Mouse (Mus musculus): Measurements from ENCODE around the gene Acsm2.

The Acsm2 gene

DNA sequence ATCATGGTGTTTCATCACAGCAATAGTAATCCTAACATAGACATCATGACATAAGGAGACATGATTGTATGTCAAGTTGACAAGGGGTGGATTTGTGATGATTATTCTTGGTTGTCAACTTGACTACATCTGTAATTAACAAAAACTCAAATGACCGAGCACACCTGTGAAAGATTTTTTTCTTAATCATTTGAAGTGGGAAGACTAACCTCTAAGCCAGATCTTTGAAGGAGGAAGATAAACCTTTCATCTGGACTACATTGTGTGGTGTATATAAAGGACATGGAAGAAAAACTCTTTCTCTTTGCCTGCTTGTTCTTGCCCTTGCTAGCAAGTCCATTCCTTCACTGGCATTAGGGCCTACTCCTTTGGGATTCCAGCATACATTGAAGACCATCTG, at the start of gene Acsm2:
Gene Acsm2, plus strand, starts transcription at position 301 of the 400 bp plus-strand sequence.
- in situ Hi-C loops (cut with MboI, MseI): no loop called here

DNA sequence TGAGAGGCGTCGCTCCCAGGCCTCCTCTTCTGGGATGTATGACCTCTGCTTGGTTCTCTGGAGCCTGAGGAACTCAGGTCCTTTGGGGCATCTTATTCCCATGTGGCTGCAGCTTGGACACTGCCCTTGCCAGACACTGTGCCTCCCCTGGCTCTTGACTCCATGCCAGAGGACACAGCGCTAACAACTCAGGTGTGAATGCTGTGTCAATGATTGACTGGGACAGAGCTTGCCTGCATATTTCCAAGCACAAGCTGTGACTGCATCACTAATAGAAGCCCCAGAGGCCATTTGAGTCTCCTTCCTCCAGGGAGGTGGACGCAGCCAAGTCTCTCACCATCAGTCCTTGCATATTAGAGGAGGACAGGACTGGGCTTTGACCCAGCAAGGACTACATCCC, 43.0 kb upstream of the Acsm2 start:
- in situ Hi-C loops (cut with MboI, MseI): loop anchor here (5.0 kb wide), 1 partner anchor 499 kb away; no protein-coding TSS in a partner anchor

DNA sequence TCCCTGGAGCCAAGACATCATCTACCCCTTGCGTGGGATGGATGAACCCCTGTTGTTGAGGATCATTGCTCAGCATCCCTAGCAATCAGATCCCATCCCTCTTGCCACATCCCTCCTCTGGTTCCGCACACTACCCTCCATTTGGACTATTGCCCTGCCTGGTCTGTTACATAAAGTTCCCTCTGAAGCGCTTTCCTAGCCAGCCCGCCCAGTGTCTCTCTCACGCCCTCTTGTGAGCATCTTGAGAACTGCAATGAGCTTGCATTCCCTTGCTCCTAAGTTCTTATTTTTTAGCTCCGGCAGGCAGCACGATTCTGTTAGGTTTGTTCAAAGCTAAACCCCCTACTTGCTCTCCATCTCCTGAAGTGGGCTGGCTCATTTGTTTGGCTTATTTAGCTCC, 41.1 kb upstream of the Acsm2 start:
- in situ Hi-C loops (cut with MboI, MseI): loop anchor here (5.0 kb wide), 1 partner anchor 501 kb away; no protein-coding TSS in a partner anchor

DNA sequence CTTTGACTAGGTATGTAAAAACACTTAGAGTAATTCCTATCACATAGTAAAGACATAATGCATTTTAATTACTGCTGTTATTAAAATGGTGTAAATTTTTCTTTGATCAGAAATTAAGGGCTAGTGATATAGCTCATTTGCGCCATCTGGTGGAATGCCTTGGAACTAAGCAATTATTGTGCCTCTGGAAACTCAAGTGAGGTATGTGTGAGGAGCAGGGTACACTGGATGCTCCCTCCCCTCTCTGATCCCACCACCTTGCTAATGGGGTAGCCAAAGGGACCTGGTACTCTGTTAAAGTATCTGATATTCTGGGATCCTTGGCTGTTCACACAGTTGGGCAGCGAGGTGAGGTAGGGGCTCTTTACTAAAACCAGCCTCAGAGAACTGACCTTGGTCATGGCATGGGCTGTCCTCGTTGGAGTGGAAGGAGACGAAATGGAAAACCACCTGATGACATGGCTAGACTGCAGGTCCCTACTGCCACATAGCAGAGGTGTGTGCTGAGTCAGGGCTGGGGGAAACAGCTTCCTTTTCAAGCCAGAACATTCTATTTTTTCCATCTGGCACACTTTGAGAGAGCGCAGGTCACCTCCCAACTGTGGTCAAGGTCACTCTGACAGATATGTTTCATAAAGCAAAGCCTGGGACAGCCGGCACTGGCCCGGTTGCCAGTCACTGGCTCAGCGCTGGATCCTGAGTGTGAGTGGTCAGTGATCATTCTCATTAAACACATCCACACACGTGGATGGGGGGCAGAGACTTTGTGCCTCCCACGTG, 38.5 kb upstream of the Acsm2 start:
- in situ Hi-C loops (cut with MboI, MseI): loop anchor here (5.0 kb wide), 1 partner anchor 748 kb away; no protein-coding TSS in a partner anchor

DNA sequence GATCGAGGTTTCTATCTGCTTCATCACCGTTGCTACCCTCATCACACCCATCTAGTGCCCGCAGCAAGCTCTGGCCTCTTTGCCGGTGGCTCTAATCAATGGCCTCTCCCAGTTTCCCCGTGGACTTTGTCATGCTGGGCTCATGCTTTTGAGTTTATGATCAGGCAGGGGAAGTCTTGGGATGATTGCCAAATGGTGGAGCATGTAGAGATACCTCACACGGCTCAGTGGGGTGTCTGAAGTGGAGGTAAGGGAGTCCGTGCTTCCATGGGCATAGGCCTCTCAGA, 37.9 kb upstream of the Acsm2 start:
- in situ Hi-C loops (cut with MboI, MseI): loop anchor here (5.0 kb wide), 1 partner anchor 749 kb away; no protein-coding TSS in a partner anchor

DNA sequence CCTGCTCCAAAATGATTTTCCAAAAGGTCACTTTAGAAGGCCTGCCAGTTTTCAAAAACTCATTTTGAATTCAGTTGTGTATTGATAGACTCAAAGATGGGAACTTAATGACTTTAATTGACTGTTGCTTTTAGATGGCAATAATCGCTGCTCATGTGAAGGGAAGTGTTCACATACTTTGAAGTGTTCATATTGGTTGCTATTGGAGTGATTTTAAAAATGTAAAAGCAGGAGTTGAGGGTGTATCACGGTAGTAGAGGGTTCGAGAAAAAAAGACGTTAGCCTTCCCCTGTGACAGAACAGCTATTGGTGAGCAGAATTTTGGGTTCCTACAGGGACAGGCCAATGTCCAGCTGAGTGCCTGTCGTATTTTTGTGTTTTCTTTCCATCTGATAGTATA, 35.0 kb upstream of the Acsm2 start, which contains the start of gene Acsm5:
Gene Acsm5, plus strand, starts transcription at position 301 of the 400 bp plus-strand sequence.
- in situ Hi-C loops (cut with MboI, MseI): loop anchor here (5.0 kb wide), 1 partner anchor 752 kb away; no protein-coding TSS in a partner anchor

DNA sequence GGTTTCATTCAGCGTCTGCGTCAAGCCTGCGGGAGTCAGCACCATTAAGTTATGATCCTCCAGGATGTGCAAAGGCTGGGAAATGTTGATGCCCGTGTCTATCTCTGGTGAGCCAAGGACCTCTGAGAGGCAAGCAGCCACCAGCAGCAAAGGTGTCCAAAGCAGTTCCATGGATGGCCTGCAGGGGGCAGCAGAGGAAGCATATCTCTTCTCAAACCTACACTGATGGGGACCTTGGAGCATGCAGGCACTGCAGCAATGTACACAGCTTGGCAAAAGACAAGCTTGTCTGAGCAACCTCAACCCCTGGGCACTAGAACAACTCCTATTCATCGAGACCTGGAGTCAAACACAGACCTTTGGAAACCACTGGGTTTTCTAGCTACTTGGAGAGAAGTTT, 34.5 kb upstream of the Acsm2 start:
- in situ Hi-C loops (cut with MboI, MseI): loop anchor here (5.0 kb wide), 1 partner anchor 752 kb away; no protein-coding TSS in a partner anchor

DNA sequence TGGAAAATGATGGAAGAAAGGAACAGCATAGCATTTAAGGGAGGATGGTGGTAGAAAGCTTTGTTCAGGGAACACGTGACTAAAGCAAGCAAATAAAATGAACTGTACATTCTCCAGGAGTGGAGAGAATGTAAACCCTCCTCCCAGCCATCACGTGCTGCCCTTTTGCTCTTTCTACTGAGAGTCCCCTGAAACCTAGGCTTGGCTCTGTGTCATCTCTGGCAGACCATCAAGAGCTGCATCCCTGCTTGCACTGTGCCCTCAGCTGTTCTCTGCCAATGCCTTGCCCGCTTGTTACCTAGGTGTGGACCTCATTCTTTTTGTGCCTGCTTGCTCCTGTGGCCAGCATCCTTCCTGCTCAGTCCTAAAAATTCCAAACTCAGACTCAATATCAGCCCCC, 32.3 kb upstream of the Acsm2 start:
- in situ Hi-C loops (cut with MboI, MseI): no loop called here

DNA sequence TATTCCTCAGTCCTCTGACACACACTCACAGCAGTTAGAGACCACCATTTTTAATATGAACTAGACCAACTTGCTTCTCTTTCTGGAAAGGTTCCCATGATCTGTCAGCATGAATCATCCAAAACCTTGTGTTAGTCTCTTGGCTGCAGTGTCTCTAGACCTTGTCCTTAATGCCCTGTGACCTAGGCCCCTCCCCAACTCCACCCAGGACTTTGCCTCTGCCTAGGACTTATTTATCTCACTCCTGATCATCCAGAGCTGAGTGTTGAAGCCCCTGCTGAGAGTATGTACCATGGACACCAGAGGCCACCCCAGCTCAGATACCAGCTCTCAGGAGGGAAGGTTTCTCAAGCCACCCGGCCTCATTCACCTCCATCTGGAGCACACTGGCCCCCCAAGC, 31.8 kb upstream of the Acsm2 start:
- in situ Hi-C loops (cut with MboI, MseI): no loop called here

DNA sequence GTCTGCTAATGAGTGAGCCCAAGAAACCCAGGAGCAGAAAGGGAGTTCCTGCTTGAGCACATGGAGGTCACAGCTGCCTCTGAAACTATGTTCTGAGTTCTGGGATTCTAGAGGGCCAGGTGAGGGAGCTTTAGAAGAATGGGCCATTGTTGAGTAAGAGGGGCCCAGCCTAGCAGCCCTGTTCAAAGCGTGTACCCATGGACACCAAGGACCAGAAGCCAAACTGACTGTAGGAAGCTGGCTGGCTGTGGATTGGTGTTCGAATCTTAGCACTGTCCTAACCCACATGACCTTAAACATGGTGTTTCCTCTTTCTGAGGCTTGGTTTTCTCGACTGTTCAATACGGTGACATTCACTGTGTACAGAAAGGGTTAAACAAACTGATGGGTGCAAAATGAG, 30.8 kb upstream of the Acsm2 start, which contains the start of gene Pdilt:
Gene Pdilt, minus strand, starts transcription at position 101 of the 400 bp plus-strand sequence.
- in situ Hi-C loops (cut with MboI, MseI): no loop called here

DNA sequence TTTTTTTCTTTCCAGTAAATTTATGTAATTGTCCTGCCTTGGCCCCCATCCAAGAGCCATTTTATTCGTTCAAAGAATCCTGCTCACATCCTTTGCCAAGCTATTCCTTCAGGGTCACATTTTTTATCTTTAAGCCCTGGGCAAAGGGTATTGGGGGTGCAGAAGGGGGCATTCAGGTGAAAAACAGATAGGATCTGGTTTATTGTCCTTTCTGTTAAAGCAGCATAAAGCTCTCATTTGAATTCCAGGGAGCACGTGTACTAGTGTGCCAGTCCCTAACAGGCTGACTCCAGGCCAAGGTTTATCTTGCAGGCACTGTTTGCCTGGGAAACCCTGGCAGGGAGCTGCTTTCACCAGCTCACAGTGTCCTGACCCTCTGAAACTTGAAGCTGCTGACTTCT, 28.3 kb upstream of the Acsm2 start:
- in situ Hi-C loops (cut with MboI, MseI): no loop called here

DNA sequence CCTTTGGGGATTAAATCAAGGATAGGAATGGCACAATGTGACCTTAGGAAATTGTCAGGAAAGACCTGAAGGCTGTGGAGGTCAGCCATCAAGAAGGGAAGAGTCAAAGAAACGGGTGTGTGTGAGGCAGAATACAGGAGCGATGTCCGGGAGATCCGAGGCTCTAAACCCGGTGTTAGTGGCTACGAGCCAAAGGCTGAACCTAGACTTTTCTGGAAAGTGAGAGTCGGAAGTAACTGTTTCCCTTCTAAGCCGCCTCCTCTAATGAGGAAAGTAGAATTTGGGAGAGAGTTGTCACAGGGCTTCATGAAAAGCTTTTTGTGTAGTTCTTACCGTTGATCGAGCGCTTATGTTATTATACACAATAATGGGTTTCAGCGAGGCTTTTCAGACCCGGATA, 27.7 kb upstream of the Acsm2 start:
- in situ Hi-C loops (cut with MboI, MseI): no loop called here

DNA sequence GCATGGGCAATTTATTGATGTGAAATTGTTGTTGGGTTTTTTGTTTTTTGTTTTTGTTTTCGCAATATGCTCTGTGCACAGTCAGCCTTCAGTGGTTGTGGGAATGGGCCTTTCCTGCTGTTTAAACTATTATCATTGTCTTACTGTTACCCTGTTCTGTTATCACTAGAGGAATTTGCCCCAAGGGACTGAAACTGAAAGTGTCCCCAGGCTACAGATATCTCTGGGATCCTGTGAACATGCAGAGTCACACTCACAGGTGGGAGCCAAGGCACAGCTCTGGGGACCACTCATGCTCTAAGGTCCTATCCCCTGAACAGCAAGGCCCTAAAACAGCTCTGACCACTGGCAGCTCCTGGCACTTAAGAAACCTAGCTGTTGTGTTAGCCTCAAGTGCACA, 27.0 kb upstream of the Acsm2 start:
- in situ Hi-C loops (cut with MboI, MseI): no loop called here

DNA sequence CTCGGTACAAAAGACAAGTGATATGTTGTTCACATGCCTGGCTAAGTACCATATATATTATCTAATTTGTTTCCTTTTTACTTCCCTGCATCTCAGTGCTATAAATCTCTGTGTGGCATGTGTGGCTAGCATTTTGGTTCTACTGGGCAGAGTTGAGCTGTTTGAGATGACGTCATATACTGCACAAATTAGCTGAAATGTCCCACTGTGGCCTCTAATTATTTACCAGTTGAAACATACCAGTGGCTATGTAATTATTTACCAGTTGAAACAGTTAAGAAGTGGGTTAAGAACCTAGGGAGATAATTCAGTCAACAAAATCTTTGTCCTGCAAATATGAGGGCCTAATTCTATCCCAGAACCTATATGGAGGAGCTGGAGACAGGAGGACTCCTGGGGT, 26.6 kb upstream of the Acsm2 start:
- in situ Hi-C loops (cut with MboI, MseI): no loop called here

DNA sequence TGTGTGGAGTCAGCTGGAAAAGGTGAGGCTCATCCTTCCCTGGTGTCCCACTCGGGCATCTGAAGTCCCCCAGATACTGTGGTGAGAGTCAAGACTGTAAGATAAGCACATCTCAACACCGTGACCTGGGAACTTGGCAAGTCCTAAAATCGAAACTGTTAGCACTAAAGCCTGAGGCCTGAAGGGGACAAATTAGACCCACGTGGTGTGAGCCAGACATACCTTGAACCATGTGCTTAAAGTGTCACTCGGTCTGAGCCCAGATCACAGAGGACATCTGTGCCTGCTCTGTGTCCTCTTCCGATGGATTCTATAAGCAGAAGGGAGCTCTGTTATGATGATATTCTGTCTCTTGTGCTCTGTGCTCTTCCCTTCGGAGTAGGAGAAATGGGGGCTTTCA, 25.5 kb upstream of the Acsm2 start:
- in situ Hi-C loops (cut with MboI, MseI): no loop called here

DNA sequence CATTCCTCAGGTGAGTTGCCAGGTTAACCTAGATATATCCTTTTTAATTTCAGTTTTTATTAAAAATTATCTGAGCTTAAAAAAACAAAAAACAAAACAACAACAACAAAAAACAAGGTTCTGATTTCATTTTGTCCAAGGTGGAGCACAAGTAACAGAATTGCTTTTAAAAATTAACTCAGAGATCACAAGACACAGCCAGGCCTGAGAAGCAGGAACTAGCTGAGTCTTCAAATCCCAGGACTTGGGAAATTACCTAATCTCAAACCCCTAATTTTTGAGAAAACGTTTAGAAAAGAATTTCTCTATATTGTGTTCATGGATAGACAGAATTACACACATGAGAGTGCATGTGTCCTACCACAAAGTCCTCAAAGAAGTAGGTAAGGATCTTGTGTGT, 21.2 kb upstream of the Acsm2 start:
- in situ Hi-C loops (cut with MboI, MseI): loop anchor here (5.0 kb wide), 1 partner anchor 51 kb away; no protein-coding TSS in a partner anchor

DNA sequence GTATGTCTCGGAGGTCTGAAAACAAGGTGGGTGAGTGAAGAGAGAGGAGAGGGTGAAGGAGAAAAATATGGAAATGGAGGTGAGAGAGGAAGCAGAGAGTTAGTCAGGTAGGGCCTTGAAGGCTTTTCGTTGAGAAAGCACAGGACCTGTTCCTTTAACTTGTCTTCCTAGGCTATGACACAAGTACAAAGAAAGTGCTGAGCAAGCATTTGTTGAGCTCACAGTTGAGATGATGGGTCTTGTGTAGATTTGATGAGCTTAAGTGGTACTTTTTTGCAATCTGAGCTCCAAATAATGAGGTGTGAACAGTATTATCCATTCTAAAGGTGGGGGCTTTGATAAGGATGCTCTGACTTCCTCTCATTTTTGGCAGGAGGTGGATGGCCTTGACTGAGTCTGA, 19.8 kb upstream of the Acsm2 start:
- in situ Hi-C loops (cut with MboI, MseI): loop anchor here (5.0 kb wide), 1 partner anchor 52 kb away; no protein-coding TSS in a partner anchor

DNA sequence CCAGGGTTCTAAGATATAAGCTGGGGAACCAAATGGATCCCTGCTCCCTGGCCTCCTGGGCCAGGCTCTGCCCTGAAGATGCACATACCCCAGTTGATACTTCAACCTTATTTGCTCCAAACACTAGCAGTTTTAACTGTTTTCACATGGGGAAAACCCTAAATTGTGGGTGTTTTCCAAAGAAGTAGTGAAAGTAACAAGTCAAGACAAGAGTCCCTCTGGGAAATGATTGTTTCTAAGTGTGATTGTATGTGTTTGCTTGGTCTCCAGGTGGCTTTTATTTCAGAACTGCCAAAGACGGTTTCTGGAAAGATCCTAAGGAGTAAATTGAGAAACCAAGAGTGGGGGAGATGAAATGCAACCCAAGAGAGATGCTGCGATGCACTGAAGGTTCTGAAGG, 11.7 kb upstream of the Acsm2 start:
- in situ Hi-C loops (cut with MboI, MseI): no loop called here

DNA sequence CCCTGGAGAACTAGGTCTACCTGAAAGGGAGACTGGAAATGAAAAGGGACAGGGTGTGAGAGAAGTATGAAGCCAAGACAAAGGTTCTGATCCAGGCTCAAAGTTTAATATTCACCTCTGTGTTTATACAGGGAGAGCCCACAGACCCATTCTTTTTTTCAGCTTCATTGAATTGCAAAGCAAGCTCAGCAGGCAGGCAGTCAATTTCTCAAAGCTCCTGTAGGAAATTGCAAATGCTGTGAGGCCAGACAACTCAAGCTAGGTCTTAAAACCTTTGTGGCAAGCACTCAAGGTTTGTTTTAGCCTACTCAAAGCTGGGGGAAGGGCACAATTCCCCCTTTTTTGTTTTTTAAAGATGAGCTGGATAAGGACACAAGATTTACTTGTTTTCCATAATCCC, 8.6 kb upstream of the Acsm2 start:
- in situ Hi-C loops (cut with MboI, MseI): no loop called here

DNA sequence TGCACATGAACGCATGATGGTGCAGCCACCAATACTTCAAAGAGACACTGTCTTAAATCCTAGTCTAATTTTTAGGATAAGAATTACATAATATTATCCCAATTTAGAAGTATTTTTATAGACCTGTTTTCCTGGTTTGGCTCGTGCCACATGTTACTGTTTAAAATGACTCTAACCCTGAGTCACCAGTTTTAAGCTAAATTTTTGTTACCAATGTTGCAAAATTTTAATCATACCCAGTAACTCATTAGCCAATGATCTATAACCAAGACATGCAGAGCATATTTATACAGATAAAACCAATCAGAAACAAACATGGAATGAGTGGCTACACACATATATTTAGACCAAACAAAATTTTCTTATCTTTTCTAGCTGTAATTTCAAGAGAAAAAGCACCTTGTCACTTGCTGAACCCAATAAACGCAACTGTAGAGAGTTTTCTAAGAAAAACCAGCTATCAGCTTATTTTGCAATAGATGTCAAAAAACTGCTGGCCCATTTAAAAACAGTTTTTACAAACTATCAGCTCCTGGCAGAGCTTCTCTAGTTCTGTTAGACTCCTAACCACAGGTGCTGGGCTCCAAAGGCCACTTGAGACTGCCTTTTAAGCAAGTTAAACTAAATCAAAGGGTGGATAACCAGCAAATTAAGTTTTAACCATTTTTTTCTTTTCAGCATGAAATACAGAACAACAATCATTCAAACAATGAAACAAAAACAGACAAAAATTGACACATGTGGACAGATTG, 3.5 kb upstream of the Acsm2 start:
- in situ Hi-C loops (cut with MboI, MseI): no loop called here

DNA sequence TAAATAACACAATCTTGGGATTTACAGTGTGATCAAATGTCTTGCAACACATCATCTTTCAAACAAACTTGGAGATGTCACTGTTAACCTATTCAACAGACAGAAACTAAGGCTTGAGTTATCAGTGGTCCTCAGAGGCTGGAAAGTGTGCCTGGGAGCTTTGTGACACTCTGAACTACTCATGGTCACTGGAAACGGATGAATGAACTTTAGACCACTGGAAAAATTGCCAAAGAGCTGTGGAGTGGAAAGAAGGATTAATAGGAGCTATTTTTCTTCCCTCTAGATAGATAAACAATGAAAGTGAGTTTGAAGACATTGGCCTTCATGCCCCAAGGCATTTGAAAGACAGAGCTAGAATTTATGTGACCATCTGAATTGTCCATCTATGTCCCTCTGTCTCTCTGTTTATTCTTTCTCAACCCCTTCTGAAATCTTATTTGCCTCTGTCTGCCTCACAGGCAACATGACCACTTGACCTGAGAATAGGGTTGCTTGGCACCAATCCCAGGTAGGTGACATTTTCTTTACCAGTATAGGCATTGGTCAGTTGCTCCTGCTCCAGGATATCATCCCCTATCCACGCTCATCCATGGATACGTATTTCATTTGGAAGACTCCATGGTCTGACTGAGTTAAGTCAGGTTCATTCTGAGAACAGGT, 5.8 kb downstream of the Acsm2 start:
- in situ Hi-C loops (cut with MboI, MseI): no loop called here

DNA sequence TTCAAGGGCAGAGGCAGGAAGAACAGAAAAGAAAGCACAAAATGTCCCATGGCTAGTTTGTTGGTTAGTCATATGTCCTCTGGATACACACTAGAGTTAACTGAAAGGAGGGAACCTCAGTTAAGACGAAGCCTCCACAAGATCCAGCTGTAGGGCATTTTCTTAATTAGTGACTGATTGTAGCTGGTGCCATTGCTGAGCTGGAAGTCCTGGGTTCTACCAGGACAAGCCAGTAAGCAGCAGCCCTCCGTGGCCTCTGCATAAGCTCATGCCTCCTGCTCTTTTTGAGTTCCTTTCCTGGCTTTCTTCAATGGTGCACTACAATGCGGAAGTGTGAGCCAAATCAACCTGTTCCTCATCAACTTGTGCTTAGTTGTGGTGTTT, 6.3 kb downstream of the Acsm2 start:
- in situ Hi-C loops (cut with MboI, MseI): no loop called here

Data from regulatory T cell (primary cell).